Mouse (Mus musculus) gastrocnemius, adult 2 months (tissue): ENCODE measurements around the gene Nrxn2. TPM values are rescaled to one million over a fixed set of nuclear protein-coding genes. Genes with fewer than 3 reads are reported as not detected.
A peak's percentile ranks its signal among the peaks of the same experiment; 100 is the strongest.

Source experiments
- DNase-seq: peaks from one replicate; pipeline ENCODE4 v3.0.0; 2022
- H3K27ac ChIP-seq: fragments of 200-600 bp; 2 replicates; pipeline ENCODE4 v1.8.1; 2022; ENCODE audit warnings: mild to moderate bottlenecking
- H3K4me3 ChIP-seq: fragments of 200-600 bp; 2 replicates; pipeline ENCODE4 v1.8.1; 2022; ENCODE audit warnings: mild to moderate bottlenecking, moderate library complexity
- CTCF ChIP-seq: fragments of 200-600 bp; IDR thresholded peaks from 2 replicates; pipeline ENCODE4 v1.8.1; 2022; ENCODE audit warnings: antibody characterized with exemption, mild to moderate bottlenecking, moderate library complexity
- intact Hi-C: fragments of 180-260 bp; cut with DNase I; formaldehyde crosslinking; loops from one replicate; pipeline ENCODE4 v1.15.1; 2025
- long read RNA-seq, 2 experiments: library from polyadenylated mRNA; stranded (forward); transcript quantifications; one replicate each; pipeline ENCODE4 v2.0.0; 2021
- total RNA-seq, 2 experiments: library from RNA; stranded (reverse); gene quantifications; 2 replicates each; pipeline ENCODE4 v1.2.3; 2021

Nrxn2 gene
- total RNA-seq: 1 to 10 TPM in 1 of 2 experiments, under 1 TPM in 1; 0.77 to 2.0 TPM
- long read RNA-seq, experiment 1: 0 reads
- long read RNA-seq, experiment 2: 0 reads

DNA sequence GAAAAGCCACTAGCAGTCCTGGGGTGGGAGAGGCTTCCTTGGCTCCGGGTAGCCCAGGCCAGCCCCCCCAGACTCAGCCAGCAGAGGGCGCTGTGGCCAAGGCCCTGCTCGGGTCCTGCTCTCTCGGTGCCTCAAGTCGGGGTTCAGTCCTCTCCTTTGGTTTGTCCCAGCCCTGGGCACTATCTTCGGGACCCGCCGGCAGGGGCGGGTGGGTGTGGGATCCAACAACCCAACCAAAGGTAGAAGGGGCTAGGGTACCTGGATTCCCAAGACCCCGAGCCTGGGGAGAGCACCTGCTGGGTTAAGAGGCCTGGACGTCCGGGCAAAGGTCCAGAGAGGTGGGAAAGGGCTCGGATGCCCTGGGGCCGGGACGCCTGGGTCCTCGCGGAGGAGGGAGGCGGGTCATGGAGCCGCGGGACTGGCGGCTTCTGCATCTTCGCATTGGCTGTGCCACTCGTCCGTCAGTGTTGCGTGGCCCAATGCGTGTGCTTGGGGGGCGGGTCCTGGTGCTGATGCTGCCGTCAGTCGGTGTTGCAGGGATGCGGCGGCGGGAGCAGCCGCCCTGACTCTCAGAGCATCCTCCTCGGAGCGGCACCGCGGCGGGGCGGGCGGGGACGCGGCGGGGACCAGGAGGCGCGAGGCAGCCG, at the start of gene Nrxn2:
Nrxn2 (plus strand) TSS at position 499 of the 647 bp plus-strand sequence.
- H3K4me3 ChIP-seq: peak within 1 kb of the TSS; percentile 79
- intact Hi-C loops: loop anchor here (1.0 kb wide), 1 partner anchor 34 kb away; no protein-coding TSS in a partner anchor
- H3K27ac ChIP-seq: peak within 1 kb of the TSS; percentile 70
- peak; percentile 91 for DNase-seq
- TF ChIP-seq CTCF: peak; percentile 98; the same call in 1 of the 2 replicates

DNA sequence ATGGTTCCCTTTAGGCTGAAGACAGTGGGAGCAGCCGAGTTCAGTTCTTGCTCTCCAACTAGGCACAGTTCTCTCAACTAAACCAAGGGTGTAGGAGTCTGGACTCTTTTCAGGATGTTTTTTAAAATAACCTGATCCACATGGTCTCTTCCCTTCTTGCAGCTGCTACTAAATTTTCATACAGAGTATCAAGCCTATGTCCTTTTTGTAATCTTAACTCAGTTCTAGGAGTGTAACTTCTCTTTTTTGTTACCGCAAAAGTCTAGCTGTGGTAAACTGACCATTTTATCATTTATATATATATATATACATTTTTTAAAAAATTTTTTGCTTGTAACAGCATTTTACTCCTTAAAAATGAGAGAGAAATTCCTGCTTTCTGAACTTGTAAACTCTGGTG, 48.4 kb upstream of the Nrxn2 start:
- TF ChIP-seq CTCF: no peak
- peak; percentile 16 for DNase-seq
- H3K4me3 ChIP-seq: peak overlapping the region; percentile 13
- intact Hi-C loops: no loop called here
- H3K27ac ChIP-seq: peak overlapping the region; percentile 72

DNA sequence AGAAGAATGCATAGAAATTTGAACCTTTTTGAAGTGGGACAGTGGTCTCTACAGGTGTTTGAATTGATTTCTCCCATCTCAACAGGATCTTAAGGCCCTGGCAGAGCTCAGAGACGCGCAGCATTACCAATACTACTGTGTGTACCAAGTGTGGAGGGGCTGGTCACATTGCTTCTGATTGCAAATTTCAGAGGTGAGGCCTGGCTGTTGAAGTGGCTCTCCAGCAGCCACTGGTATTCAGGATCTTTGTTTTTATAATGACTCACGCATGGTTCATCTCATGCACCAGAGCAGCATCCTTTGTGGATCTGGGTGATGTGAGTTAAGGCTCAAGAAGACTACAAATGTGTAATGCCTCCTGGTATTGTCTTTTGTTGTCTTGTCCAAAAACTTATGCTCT, 46.1 kb upstream of the Nrxn2 start:
- peak; percentile 8 for DNase-seq
- intact Hi-C loops: loop anchor here (2.0 kb wide), 1 partner anchor 28 kb away; no protein-coding TSS in a partner anchor
- Histone ChIP-seq H3K27ac (no peak overlapping the region), H3K4me3 (no peak overlapping the region)
- TF ChIP-seq CTCF: no peak

- intact Hi-C loops: loop anchor here (2.0 kb wide), 1 partner anchor 27 kb away; no protein-coding TSS in a partner anchor
- peak overlapping the region; percentile 92 for H3K27ac ChIP-seq
- peak; percentile 87 for TF ChIP-seq CTCF
- DNase-seq: peak; percentile 92
- H3K4me3 ChIP-seq: peak overlapping the region; percentile 60
Observed at GRCm38 (mm10) chr19:6373539-6374400, 44.8 kb upstream of the Nrxn2 start.

DNA sequence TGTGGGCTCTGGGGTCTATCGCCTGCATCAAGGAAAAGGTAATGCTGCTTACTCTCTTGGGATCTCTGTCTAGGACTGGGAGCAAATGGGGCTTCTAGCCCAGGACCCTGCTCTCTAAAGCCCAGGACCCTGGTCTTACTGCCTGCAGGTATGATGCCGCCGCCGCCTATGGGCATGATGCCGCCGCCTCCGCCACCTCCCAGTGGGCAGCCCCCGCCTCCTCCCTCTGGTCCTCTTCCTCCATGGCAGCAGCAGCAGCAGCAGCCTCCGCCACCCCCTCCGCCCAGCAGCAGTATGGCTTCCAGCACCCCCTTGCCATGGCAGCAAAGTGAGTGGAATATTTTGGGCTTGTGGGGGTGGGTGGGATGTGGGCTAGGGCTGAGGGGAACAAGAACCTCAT, 44.0 kb upstream of the Nrxn2 start:
- intact Hi-C loops: no loop called here

DNA sequence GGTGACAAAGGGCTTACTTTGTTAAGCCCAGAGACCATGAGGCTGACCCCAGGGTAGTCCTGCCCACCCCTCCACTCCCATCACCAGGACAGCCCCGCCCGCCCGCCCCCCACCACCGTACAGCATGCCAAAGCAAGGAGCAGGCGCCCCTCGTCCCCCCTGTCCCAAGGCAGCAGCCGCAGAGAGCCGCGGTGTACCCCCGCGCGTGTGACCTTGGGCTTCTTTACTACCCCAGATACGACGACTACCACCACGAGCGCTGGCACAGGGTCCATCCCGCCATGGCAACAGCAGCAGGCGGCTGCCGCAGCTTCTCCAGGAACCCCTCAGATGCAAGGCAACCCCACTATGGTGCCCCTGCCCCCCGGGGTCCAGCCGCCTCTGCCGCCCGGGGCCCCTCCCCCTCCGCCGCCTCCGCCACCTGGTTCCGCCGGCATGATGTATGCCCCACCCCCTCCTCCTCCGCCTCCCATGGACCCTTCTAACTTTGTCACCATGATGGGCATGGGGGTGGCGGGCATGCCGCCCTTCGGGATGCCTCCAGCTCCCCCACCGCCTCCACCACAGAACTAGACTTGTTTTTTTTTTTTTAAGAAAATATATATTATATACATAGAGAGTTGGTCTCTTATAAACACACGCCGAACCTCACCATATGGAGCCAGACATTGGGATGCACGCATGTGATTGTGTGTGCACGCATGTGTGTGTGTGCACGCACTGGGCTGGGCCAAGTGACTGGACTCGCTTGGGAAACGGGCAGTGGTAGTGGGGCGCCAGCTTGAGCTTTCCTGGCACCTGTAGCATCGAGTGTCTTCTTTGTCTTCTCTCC, 42.9 kb upstream of the Nrxn2 start:
- intact Hi-C loops: loop anchor here (1.0 kb wide), 1 partner anchor 9 kb away; the partner anchor contains the start of gene Pygm
- Histone ChIP-seq H3K27ac (peak overlapping the region; percentile 92), H3K4me3 (peak overlapping the region; percentile 64)
- TF ChIP-seq CTCF: no peak
- DNase-seq: peak; percentile 52

More for the DNA sequence above, 44.0 kb upstream of the Nrxn2 start:
- peak overlapping the region; percentile 92 for H3K27ac ChIP-seq
- DNase-seq: peak; percentile 50
- H3K4me3 ChIP-seq: peak overlapping the region; percentile 60
- TF ChIP-seq CTCF: no peak

- intact Hi-C loops: loop anchor here (1.0 kb wide), 1 partner anchor 8 kb away; the partner anchor contains the start of gene Pygm
- peak overlapping the region; percentile 64 for H3K4me3 ChIP-seq
- peak; percentile 79 for TF ChIP-seq CTCF
- DNase-seq: peak; percentile 88
- peak overlapping the region; percentile 92 for H3K27ac ChIP-seq
Observed at GRCm38 (mm10) chr19:6376255-6376564, 42.3 kb upstream of the Nrxn2 start.

DNA sequence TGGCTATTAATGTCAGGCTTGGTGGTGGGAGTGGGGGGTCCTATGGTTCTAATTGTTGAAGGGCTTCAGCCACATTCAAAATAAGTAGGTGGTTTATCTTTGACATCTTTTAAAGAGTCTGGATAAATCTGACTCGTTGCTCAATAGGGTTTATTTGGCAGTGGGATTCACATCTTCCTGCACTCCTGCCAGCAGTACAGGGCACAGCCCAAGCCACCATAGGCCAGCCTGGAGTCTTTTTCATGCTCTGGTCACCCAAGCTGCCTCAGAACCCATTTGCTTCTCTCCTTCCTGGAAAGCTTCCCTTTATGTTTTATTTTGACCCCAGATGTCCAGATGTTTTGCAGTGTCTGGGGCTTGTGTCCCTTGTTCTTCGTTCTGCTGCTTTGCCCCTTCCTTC, 41.9 kb upstream of the Nrxn2 start:
- intact Hi-C loops: loop anchor here (1.0 kb wide), 1 partner anchor 8 kb away; the partner anchor contains the start of gene Pygm
- DNase-seq: peak; percentile 68
- TF ChIP-seq CTCF: no peak
- H3K27ac ChIP-seq: peak overlapping the region; percentile 92
- H3K4me3 ChIP-seq: peak overlapping the region; percentile 64

GRCm38 (mm10) chr19:6377327-6378040, 41.0 kb upstream of the Nrxn2 start:
- peak overlapping the region; percentile 64 for H3K4me3 ChIP-seq
- no peak for TF ChIP-seq CTCF
- intact Hi-C loops: no loop called here
- peak; percentile 74 for DNase-seq
- peak overlapping the region; percentile 92 for H3K27ac ChIP-seq

DNA sequence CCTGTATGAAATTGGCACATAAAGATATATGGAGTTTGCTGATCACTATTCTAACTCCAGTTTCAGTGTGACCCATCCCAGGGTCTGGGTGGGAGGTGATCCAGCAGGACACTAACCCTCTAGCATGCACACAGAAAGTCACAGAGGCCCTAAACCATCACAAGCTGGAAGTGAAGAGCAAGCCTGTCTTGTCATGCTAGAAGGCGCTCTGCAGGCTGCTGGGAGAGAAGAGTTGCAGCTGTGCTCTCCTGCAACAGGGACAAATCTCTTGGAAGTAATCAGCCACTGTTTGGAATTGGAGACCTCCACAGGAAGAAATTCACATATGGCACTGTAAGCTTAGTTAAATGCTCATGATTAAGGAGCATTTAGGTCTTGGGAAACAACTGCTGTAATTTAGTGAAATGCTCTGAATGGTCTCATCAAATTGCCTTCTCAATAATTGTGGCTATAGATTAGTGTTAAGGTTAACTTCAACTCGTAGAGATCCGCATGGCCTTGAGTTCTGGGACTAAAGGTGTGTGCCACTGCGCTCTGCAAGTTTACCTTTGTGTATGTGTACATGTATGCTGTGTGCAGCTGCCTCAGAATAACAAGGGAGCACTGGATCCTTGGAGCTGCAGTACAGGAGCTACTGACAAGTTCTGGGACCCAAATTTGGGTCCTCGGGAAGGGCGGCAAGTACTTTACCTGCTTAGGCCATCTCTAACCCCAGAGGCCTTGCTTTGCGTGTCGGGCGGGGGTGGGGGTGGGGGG, 37.9 kb upstream of the Nrxn2 start:
- intact Hi-C loops: no loop called here
- DNase-seq: peak; percentile 19
- no peak for TF ChIP-seq CTCF
- Histone ChIP-seq H3K27ac (peak overlapping the region; percentile 98), H3K4me3 (peak overlapping the region; percentile 26; the same call in 1 of the 2 replicates)

DNA sequence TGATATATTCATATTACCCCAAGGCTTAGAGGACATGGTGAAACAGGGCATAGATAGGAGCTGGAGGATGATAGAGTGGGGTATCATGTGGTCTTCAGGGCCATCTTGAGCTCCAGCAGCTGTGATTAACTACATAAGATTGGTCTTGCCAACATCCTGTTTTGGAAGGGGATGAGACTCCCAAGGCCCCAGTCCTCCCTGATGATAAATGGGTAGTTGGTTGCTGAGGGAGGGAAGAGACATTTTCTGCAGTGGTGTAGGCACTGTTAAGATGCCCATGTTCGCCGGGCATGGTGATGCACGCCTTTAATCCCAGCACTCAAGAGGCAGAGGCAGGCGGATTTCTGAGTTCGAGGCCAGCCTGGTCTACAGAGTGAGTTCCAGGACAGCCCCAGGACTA, 37.3 kb upstream of the Nrxn2 start:
- no peak for TF ChIP-seq CTCF
- DNase-seq: peak; percentile 38
- Histone ChIP-seq H3K27ac (peak overlapping the region; percentile 98), H3K4me3 (no peak overlapping the region)
- intact Hi-C loops: no loop called here
